In genomic region chr14:40964214-40964610, GRCm38 (mm10) we compare ENCODE assay signal across 9 mouse cellular contexts. TPM values are rescaled to one million over a fixed set of nuclear protein-coding genes. Genes with fewer than 3 reads are reported as not detected.
A peak's percentile ranks its signal among the peaks of the same experiment; 100 is the strongest.
DNase-seq lines count a peak whose midpoint lies in the region; ATAC-seq and TF ChIP-seq lines count a peak whose summit lies in the region.
"Had no signal": no experiment of that assay in that cellular context is flagged by ENCODE, and none has a peak within 500 bp of the region (broad histone marks: within the 10 kb centered on the region; RNA-seq: fewer than 3 reads in every experiment).

No protein-coding gene starts in this region.

- H3K9ac ChIP-seq in hindbrain, embryonic 14.5 days: no peak overlapping the region
- H3K9ac ChIP-seq in intestine, postnatal 0 days (ENCODE audit: low read depth, low read length): no peak overlapping the region
- H3K9ac ChIP-seq in stomach, embryonic 16.5 days (ENCODE audit: low read length): no peak overlapping the region

- DNase-seq in hindbrain, embryonic 14.5 days (ENCODE audit: low spot score): no peak
- no peak for DNase-seq in hindbrain, embryonic 10.5 days (ENCODE audit: low spot score)
- DNase-seq in testis, postnatal 10 days (ENCODE audit: low spot score): peak; percentile 11
- DNase-seq in testis, postnatal 14 days (ENCODE audit: low spot score): no peak
- no peak for DNase-seq in adrenal gland, adult 8-10 months
- DNase-seq in cerebellum, postnatal 10 days: no peak
- DNase-seq: heart, postnatal 14 days had no signal

- H3K9me3 ChIP-seq in hindbrain, embryonic 14.5 days (ENCODE audit: control insufficient read depth, low read length): no peaks in the 10 kb centered on the region
- no peaks in the 10 kb centered on the region for H3K9me3 ChIP-seq in hindbrain, embryonic 10.5 days
- no peaks in the 10 kb centered on the region for H3K9me3 ChIP-seq in intestine, postnatal 0 days (ENCODE audit: control insufficient read depth)
- no peaks in the 10 kb centered on the region for H3K9me3 ChIP-seq in stomach, embryonic 16.5 days (replicated peaks; ENCODE audit: control insufficient read depth, low read length)

- H3K4me2 ChIP-seq in hindbrain, embryonic 14.5 days (replicated peaks): peak overlapping the region; percentile 89
- H3K4me2 ChIP-seq in intestine, postnatal 0 days (replicated peaks; ENCODE audit: low read depth): peak overlapping the region; percentile 87; the same call in 1 of the 2 replicates
- peak overlapping the region; percentile 82 for H3K4me2 ChIP-seq in stomach, embryonic 16.5 days (ENCODE audit: low read depth, low read length)

- peaks cover 31% of the 10 kb centered on the region for H3K4me1 ChIP-seq in hindbrain, embryonic 14.5 days (replicated peaks; ENCODE audit: control insufficient read depth, insufficient read depth, low read length)
- H3K4me1 ChIP-seq in hindbrain, embryonic 10.5 days (replicated peaks): peaks cover 68% of the 10 kb centered on the region
- peaks cover 22% of the 10 kb centered on the region for H3K4me1 ChIP-seq in intestine, postnatal 0 days (replicated peaks; ENCODE audit: control insufficient read depth, insufficient read depth, low read length)
- peaks cover 51% of the 10 kb centered on the region for H3K4me1 ChIP-seq in stomach, embryonic 16.5 days (ENCODE audit: control insufficient read depth, insufficient read depth, low read length)

- no peak overlapping the region for H3K4me3 ChIP-seq in hindbrain, embryonic 14.5 days (replicated peaks; ENCODE audit: low read length)
- H3K4me3 ChIP-seq in hindbrain, embryonic 10.5 days: no peak overlapping the region
- no peak overlapping the region for H3K4me3 ChIP-seq in intestine, postnatal 0 days (ENCODE audit: low read depth, low read length)
- H3K4me3 ChIP-seq in stomach, embryonic 16.5 days (replicated peaks; ENCODE audit: low read length): no peak overlapping the region

- H3K36me3 ChIP-seq in hindbrain, embryonic 14.5 days (replicated peaks; ENCODE audit: control insufficient read depth, insufficient read depth): no peaks in the 10 kb centered on the region
- H3K36me3 ChIP-seq in hindbrain, embryonic 10.5 days: no peaks in the 10 kb centered on the region
- H3K36me3 ChIP-seq in intestine, postnatal 0 days (ENCODE audit: control insufficient read depth, insufficient read depth): no peaks in the 10 kb centered on the region
- H3K36me3 ChIP-seq in stomach, embryonic 16.5 days (ENCODE audit: control insufficient read depth, insufficient read depth, low read length): no peaks in the 10 kb centered on the region

- WGBS in hindbrain, embryonic 14.5 days: 95% methylated on average over 3 of the region's 3 CpGs
- WGBS in hindbrain, embryonic 10.5 days: 97% methylated on average over 3 of the region's 3 CpGs
- WGBS in intestine, postnatal 0 days: 85% methylated on average over 3 of the region's 3 CpGs
- WGBS in stomach, embryonic 16.5 days: 93% methylated on average over 3 of the region's 3 CpGs

- ATAC-seq in hindbrain, embryonic 14.5 days (ENCODE audit: low FRiP score): no peak
- ATAC-seq in intestine, postnatal 0 days: no peak
- no peak for ATAC-seq in stomach, embryonic 16.5 days (ENCODE audit: insufficient read depth, low FRiP score)

- H3K27ac ChIP-seq in hindbrain, embryonic 14.5 days: no peak overlapping the region
- H3K27ac ChIP-seq in hindbrain, embryonic 10.5 days: no peak overlapping the region
- no peak overlapping the region for H3K27ac ChIP-seq in intestine, postnatal 0 days (ENCODE audit: low read depth, low read length)
- H3K27ac ChIP-seq in stomach, embryonic 16.5 days (ENCODE audit: low read length): no peak overlapping the region

- H3K27me3 ChIP-seq in hindbrain, embryonic 14.5 days (ENCODE audit: control insufficient read depth, insufficient read depth, low read length): no peaks in the 10 kb centered on the region
- H3K27me3 ChIP-seq in hindbrain, embryonic 10.5 days (ENCODE audit: insufficient read depth, poor library complexity, severe bottlenecking): peaks cover 14% of the 10 kb centered on the region
- no peaks in the 10 kb centered on the region for H3K27me3 ChIP-seq in intestine, postnatal 0 days (replicated peaks; ENCODE audit: control insufficient read depth, insufficient read depth, low read length)
- no peaks in the 10 kb centered on the region for H3K27me3 ChIP-seq in stomach, embryonic 16.5 days (ENCODE audit: control insufficient read depth, insufficient read depth, low read length)

- TF ChIP-seq CTCF in intestine, postnatal 0 days (IDR thresholded peaks at IDR 0.05; ENCODE audit: low read depth): no peak

RNA-seq across cellular contexts. Expression of gene Tspan14, which starts 2.4 kb away (rescaled TPM):
- 65.6 and 70.1 TPM in 2 replicates for polyA plus RNA-seq in hindbrain, embryonic 14.5 days (2014; fragmentation: Nextera tagmentation; extraction: Ambion mirVana)
- polyA plus RNA-seq in hindbrain, embryonic 10.5 days (2016; fragmentation: Nextera tagmentation; extraction: Ambion mirVana): 95.5 and 95.7 TPM in 2 replicates
- 30.5 and 33.3 TPM in 2 replicates for polyA plus RNA-seq in intestine, postnatal 0 days (2015; fragmentation: Nextera tagmentation; extraction: Ambion mirVana)
- 77.3 and 88.1 TPM in 2 replicates for polyA plus RNA-seq in stomach, embryonic 16.5 days (2015; fragmentation: Nextera tagmentation; extraction: Ambion mirVana)
- total RNA-seq in adrenal gland, adult 8-10 months (2022): 10 to 100 TPM; 31.2 to 34.6 (median 33.0) TPM

RNA-seq across cellular contexts. Expression of gene Fam213a, which starts 49.4 kb away (rescaled TPM):
- polyA plus RNA-seq in hindbrain, embryonic 14.5 days (2014; fragmentation: Nextera tagmentation; extraction: Ambion mirVana): 86.6 and 94.3 TPM in 2 replicates
- 45.2 and 52.6 TPM in 2 replicates for polyA plus RNA-seq in hindbrain, embryonic 10.5 days (2016; fragmentation: Nextera tagmentation; extraction: Ambion mirVana)
- polyA plus RNA-seq in intestine, postnatal 0 days (2015; fragmentation: Nextera tagmentation; extraction: Ambion mirVana): 86.9 and 96.2 TPM in 2 replicates
- 42.4 and 45.1 TPM in 2 replicates for polyA plus RNA-seq in stomach, embryonic 16.5 days (2015; fragmentation: Nextera tagmentation; extraction: Ambion mirVana)
- total RNA-seq in adrenal gland, adult 8-10 months (2022): 10 to 100 TPM; 39.2 to 77.5 (median 71.6) TPM
